Mouse (Mus musculus) macrophage (primary cell): Measurements from ENCODE around the gene Csrnp2. TPM values are rescaled to one million over a fixed set of nuclear protein-coding genes. Genes with fewer than 3 reads are reported as not detected.
A peak's percentile ranks its signal among the peaks of the same experiment; 100 is the strongest.
"Not testable (repeated sequence)": the region's sequence is repeated elsewhere in the genome, so short reads cannot be mapped to it uniquely, and the experiment has no call there.

Source experiments
- H3K27ac ChIP-seq: fragments of 350-480 bp; formaldehyde crosslinking; 2 replicates; pipeline ENCODE4 v1.9.0; 2021
- H3K36me3 ChIP-seq: fragments of 350-480 bp; formaldehyde crosslinking; 2 replicates; pipeline ENCODE4 v1.9.0; 2021; ENCODE audit errors: inconsistent target
- H3K4me3 ChIP-seq: fragments of 350-480 bp; formaldehyde crosslinking; 2 replicates; pipeline ENCODE4 v1.9.0; 2021; ENCODE audit errors: inconsistent target
- H3K79me2 ChIP-seq: fragments of 350-480 bp; formaldehyde crosslinking; 2 replicates; pipeline ENCODE4 v1.9.0; 2021; ENCODE audit errors: inconsistent target
- WGBS: methylation state at CpG from one replicate; pipeline ENCODE4 v1.1.7; 2026; ENCODE audit warnings: inconsistent platforms; ENCODE audit not compliant: missing documents; 5-methylcytosine and 5-hydroxymethylcytosine counted together
- polyA plus RNA-seq: library from polyadenylated mRNA; stranded (reverse); fragments of 250-400 nt; gene quantifications from 3 replicates; pipeline ENCODE4 v1.2.4, GENCODE M21; 2018; ENCODE audit warnings: inconsistent platforms

Csrnp2 gene
- polyA plus RNA-seq, 1 experiment from 2014 or later: 1.8 TPM

GRCm38 (mm10) chr15:100494647-100495046 lies 641 bp downstream of the Csrnp2 start:
- H3K79me2 ChIP-seq: no peaks in the 10 kb centered on the region
- no peaks in the 10 kb centered on the region for H3K36me3 ChIP-seq
- no peak overlapping the region for H3K27ac ChIP-seq
- H3K4me3 ChIP-seq: peak overlapping the region; percentile 24
- under 1% methylated on average over 25 of the region's 29 CpGs for WGBS

DNA sequence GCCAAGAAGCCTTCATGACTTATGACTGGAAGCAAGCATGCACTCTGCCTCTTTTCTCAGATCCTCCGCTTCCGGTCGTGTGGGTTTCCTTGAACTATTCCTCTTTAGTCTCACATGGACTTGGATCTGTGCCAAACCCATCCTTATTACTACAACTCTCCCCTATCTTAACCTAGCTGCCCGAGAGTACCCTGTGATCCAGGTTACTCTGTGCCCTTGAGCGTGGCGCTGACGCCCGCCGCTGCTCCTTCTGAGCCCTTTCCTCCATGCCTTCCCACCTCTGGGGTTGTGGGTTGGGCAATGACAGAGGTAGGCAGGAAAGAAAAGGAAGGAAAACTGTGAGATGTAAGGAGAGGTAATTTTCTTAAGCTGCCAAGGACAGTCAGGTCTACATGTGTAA lies 3.3 kb downstream of the Csrnp2 start:
- no peaks in the 10 kb centered on the region for H3K36me3 ChIP-seq
- H3K4me3 ChIP-seq: no peak overlapping the region
- 94% methylated on average over 9 of the region's 9 CpGs for WGBS

GRCm38 (mm10) chr15:100489263-100489662 lies 6.0 kb downstream of the Csrnp2 start:
- H3K4me3 ChIP-seq: no peak overlapping the region
- 94% methylated on average over 15 of the region's 15 CpGs for WGBS
- H3K79me2 ChIP-seq: no peaks in the 10 kb centered on the region
- H3K27ac ChIP-seq: no peak overlapping the region
- H3K36me3 ChIP-seq: no peaks in the 10 kb centered on the region

More for the DNA sequence above, 3.3 kb downstream of the Csrnp2 start:
- no peaks in the 10 kb centered on the region for H3K79me2 ChIP-seq
- no peak overlapping the region for H3K27ac ChIP-seq

DNA sequence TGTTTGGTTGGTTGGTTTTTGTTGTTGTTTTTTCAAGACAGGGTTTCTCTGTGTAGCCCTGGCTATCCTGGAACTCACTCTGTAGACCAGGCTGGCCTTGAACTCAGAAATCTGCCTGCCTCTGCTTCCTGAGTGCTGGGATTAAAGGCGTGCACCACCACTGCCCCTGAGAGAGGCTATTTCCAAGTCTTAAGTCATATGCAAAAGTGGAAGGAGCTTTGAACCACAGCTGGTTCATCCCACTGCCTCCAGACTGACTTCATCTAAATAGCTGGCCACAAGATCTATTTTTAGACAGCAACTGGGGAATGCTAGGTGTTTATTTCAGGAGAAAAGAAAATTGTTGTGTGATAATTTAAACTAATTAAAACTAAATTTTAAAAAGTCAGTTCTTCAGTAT lies 7.0 kb downstream of the Csrnp2 start:
- H3K4me3 ChIP-seq, H3K27ac ChIP-seq, H3K79me2 ChIP-seq, H3K36me3 ChIP-seq: not testable (repeated sequence)
- WGBS: 70% methylated on average over 1 of the region's 1 CpGs

GRCm38 (mm10) chr15:100487050-100487449 lies 8.2 kb downstream of the Csrnp2 start:
- H3K4me3 ChIP-seq: no peak overlapping the region
- WGBS: 72% methylated on average over 2 of the region's 2 CpGs
- H3K79me2 ChIP-seq: no peaks in the 10 kb centered on the region
- H3K27ac ChIP-seq: no peak overlapping the region
- H3K36me3 ChIP-seq: 0 out of 2 replicates have a peak, but pooled peaks cover 9% of the 10 kb centered on the region

DNA sequence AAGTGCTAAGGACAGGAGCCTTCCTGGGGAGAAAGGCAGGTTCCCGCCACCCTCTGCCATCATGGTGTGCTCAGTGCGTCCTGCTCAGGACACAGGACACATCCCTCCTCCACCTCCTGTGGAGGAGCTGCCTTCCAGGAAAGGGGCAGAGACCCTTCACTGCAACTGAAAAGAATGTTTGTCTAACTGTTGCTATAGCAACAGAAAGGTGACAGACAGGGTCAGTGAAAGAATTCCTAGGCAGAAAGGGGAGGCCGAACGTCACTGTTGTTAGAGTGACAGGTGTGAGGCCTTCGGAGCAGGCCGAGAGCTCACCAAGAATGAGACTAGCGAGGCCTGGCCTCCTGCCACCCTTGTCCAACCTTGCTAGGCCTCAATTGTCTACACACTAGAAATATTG lies 8.8 kb downstream of the Csrnp2 start:
- Histone ChIP-seq H3K27ac (no peak overlapping the region), H3K4me3 (no peak overlapping the region), H3K79me2 (no peaks in the 10 kb centered on the region), H3K36me3 (0 out of 2 replicates have a peak, but pooled peaks cover 15% of the 10 kb centered on the region)
- WGBS: 97% methylated on average over 6 of the region's 7 CpGs

- Histone ChIP-seq H3K36me3 (0 out of 2 replicates have a peak, but pooled peaks cover 22% of the 10 kb centered on the region), H3K4me3 (no peak overlapping the region), H3K79me2 (no peaks in the 10 kb centered on the region), H3K27ac (no peak overlapping the region)
- WGBS: 77% methylated on average over 3 of the region's 3 CpGs
Observed at GRCm38 (mm10) chr15:100485576-100485975, 9.7 kb downstream of the Csrnp2 start.

GRCm38 (mm10) chr15:100478925-100479324 lies 16.4 kb downstream of the Csrnp2 start:
- H3K36me3 ChIP-seq: peaks cover 79% of the 10 kb centered on the region
- no peaks in the 10 kb centered on the region for H3K79me2 ChIP-seq
- no peak overlapping the region for H3K4me3 ChIP-seq
- no peak overlapping the region for H3K27ac ChIP-seq
- 87% methylated on average over 4 of the region's 4 CpGs for WGBS

DNA sequence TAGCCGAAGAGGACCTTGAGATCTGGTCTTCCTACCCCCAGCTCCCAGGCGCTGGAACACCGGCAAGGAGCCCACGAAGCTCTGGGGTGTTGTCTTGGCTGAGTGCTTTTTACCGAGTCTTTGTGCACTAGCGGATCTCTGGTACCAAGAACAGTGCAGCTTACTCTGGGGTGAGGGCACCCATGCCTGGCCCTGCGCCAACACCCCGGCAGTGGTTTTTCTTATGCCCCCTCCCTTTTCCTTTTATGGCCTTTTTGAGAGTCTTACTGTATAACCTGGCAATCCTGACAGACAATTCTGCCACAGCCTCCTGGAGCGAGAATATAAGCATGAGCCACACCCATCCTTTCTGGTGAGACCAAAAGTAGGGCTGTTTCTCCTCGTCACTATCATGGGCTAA lies 16.9 kb downstream of the Csrnp2 start:
- H3K27ac ChIP-seq: no peak overlapping the region
- 93% methylated on average over 8 of the region's 10 CpGs for WGBS
- peaks cover 85% of the 10 kb centered on the region for H3K36me3 ChIP-seq
- no peak overlapping the region for H3K4me3 ChIP-seq
- no peaks in the 10 kb centered on the region for H3K79me2 ChIP-seq

DNA sequence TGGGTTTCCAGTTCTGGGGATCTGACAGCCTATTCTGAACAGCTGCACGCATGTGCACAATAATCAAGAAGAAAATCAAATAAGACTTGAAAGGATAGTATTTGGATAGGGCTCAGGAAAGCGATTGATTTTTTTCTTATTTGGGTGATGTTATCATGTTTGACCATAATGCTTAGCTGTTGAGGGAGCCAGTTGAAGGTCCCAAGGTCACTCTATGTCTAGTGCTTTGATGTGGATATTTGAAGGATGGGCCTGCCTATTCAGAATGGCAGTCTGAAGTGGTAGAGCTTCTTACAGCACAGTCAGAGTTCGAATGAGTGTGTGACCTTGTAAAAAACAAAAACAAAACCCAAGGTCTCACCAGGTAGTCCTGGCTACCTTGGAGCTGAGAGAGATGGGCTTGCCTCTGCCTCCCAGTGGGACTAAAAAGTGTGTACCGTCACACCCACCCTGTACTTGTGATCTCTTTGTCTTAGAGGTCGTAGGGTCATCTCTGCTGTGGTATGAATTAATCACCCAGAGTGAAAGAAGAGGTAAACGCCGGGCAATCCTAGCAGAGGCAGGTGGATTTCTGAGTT lies 21.3 kb downstream of the Csrnp2 start:
- Histone ChIP-seq H3K27ac (no peak overlapping the region), H3K36me3 (peaks cover 60% of the 10 kb centered on the region), H3K4me3 (no peak overlapping the region), H3K79me2 (no peaks in the 10 kb centered on the region)
- WGBS: 96% methylated on average over 7 of the region's 7 CpGs

DNA sequence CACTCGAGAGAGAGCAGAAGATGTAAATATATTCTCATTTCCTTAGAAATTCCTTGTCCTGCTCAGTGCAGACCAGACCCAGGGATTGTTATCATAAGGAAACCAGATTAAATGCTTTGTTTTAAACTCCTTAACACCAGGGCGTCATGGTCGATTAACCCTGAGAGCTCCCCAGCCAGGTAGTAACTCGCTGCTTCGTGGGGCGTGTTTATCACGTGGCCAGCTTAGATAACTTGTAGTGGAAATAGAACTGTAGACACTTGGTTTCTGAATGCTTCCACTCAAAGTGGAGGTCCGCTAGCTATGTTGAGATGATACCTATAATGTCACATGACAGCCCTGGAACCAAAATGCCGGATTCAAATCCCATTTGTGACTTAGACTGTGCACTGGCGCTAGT lies 25.3 kb downstream of the Csrnp2 start:
- no peak overlapping the region for H3K27ac ChIP-seq
- H3K79me2 ChIP-seq: no peaks in the 10 kb centered on the region
- peak overlapping the region; percentile 91; the same call in 1 of the 2 replicates for H3K4me3 ChIP-seq
- H3K36me3 ChIP-seq: peaks cover 25% of the 10 kb centered on the region; the same call in 1 of the 2 replicates
- 86% methylated on average over 10 of the region's 10 CpGs for WGBS

GRCm38 (mm10) chr15:100469189-100469545 lies 26.1 kb downstream of the Csrnp2 start:
- H3K79me2 ChIP-seq: no peaks in the 10 kb centered on the region
- H3K36me3 ChIP-seq: peaks cover 16% of the 10 kb centered on the region; the same call in 1 of the 2 replicates
- WGBS: 2% methylated on average over 19 of the region's 19 CpGs
- H3K4me3 ChIP-seq: peak overlapping the region; percentile 91
- no peak overlapping the region for H3K27ac ChIP-seq

DNA sequence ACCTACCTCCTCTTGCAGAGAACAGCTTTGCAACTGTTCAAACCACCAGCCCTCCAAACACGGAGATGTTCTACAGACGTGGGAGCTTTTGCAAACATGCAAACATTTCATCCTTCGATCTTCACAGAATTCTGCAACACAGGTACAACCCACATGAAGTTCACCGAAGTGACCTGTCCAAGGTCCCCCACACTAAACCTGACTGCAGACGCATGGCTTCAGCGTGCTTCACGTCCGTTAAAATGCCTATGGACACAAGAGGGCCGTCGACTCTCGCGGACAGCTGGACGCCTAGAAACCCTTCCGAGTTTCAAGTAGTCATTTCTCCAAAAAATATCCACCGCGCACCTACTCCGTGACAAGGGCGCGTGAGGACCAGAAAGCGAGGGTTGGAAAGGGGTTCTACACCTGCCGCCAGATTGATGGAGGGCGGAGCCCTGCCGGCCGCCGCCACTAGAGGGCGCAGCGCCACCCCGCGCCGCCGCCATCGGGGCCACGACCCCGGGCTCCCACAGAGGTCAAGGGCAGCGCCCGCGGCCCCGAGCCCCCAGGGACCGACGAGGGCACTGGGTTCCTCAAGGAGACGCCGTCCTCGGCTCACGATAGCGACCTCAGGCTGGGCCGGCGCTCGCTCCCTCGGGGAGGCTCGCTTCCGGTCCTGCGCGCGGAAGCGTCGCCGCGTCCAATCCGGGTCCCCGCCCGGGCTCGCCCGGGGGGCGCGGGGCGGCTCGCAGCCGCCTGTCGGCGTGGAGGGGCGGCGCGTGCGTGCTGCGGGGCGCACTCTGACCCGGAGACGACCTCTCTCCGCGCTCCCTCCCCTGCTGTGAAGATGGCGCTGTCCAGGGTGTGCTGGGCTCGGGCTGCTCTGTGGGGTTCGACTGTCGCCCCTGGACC lies 26.7 kb downstream of the Csrnp2 start, which contains the start of gene Letmd1:
TSS of gene Letmd1 (plus strand) at position 729 of the 894 bp plus-strand sequence.
- no peak within 1 kb of the TSS for H3K27ac ChIP-seq
- H3K4me3 ChIP-seq: peak within 1 kb of the TSS; percentile 91
- peaks cover 10% of the 10 kb centered on the region; the same call in 1 of the 2 replicates for H3K36me3 ChIP-seq
- WGBS: 1% methylated on average over 84 of the region's 84 CpGs
- H3K79me2 ChIP-seq: no peaks in the 10 kb centered on the region

- 55% methylated on average over 6 of the region's 8 CpGs for WGBS
- Histone ChIP-seq H3K4me3 (peak overlapping the region; percentile 52; the same call in 1 of the 2 replicates), H3K36me3 (peaks cover 5% of the 10 kb centered on the region; the same call in 1 of the 2 replicates), H3K27ac (no peak overlapping the region), H3K79me2 (no peaks in the 10 kb centered on the region)
Observed at GRCm38 (mm10) chr15:100467738-100468137, 27.6 kb downstream of the Csrnp2 start.

DNA sequence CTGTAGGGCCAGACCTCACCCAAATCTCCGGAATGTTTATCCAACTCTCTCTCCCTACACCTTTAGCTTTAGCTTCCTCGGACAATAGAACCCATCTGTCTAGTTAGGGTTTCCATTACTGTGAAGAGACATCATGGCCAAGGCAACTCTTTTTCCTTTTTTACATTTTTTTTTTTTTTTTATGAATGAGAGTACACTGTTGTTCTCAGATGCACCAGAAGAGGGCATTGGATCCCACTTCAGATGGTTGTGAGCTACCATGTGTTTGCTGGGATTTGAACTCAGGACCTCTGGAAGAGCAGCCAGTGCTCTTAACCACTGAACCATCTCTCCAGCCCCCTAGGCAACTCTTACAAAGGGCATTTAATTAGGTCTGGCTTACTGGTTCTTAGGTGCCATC lies 29.9 kb downstream of the Csrnp2 start:
- Histone ChIP-seq H3K27ac (no peak overlapping the region), H3K79me2 (no peaks in the 10 kb centered on the region), H3K4me3 (no peak overlapping the region), H3K36me3 (no peaks in the 10 kb centered on the region)
- 84% methylated on average over 2 of the region's 2 CpGs for WGBS
